Mouse (Mus musculus) cerebral cortex, adult 2 months (tissue): ENCODE measurements around the gene Snap47.

Source experiments
- WGBS: fragments of 180-500 bp; shearing (Covaris S2); methylation state at CpG from one replicate; pipeline ENCODE4 v1.1.7; 2018; 5-methylcytosine and 5-hydroxymethylcytosine counted together

Snap47 gene

DNA sequence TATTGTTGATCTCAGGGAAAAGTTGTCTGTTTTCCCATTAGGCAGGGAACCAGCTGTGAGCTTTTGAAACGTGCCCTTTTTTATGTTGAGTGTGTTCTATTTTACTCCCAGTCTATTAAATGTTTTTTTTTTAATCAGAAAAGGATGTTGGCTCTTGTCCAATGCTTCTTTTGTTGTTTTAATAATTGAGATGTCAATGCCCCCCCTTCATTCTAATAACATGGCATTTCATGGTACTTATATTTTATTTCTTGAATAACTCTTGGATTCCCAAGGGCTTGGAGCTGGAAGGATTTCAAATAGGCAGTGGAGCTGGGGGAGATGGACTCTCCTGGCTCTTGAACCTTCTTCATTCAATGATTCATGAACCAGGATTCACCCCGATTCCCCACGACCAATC, 85.0 kb downstream of the Snap47 start:
- WGBS: 60% methylated on average over 3 of the region's 3 CpGs

DNA sequence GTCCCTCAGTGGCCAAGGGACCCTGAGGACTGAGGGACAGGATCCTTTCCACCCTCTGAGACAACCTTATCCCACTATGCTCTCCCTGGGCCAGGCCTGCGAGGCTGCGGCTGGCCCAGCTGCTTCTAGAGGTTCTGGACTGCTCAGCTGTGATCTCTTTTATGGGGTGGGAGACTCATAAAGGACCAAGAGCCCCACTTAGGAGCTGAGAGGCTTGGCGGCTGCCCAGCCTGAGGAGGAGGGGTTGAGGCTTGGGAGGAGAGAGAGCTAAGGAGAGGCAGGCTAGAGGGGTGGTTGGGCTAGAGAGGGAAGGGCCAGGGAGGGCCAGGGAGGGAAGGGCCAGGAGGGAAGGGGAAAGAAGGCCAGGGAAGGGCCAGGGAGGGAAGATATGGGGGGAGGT, 86.6 kb downstream of the Snap47 start:
- 81% methylated on average over 3 of the region's 3 CpGs for WGBS

- 92% methylated on average over 9 of the region's 9 CpGs for WGBS
These were observed 87.0 kb downstream of the Snap47 start for GRCm38 (mm10) chr11:59364007-59364406.

- WGBS: 91% methylated on average over 9 of the region's 9 CpGs
These were observed 89.7 kb downstream of the Snap47 start for GRCm38 (mm10) chr11:59361291-59361690.
